Mouse (Mus musculus): Measurements from ENCODE around the gene Olfr411. TPM values are rescaled to one million over a fixed set of nuclear protein-coding genes. Genes with fewer than 3 reads are reported as not detected.

Olfr411 gene
- total RNA-seq (2022): not detected

DNA sequence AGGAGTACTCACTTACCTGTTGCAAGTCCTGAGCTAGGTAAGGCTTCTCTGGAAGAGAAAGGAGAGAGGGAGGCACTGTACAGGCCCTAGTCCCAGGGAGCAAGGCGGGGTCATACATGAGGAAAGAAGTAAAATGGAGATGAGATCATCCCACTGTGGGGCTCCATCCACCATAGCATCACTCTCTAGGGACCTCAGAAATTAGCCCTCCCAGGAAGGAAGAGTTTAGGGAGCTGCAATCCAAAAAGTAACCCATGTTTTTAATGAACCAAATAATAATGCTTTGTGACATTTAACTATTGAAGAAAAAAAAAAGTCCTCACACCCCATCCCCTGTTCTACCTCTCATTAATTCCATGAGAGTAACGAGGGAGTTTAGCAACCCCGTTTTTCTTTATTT, at the start of gene Olfr411:
Olfr411 (minus strand) TSS at position 101 of the 400 bp plus-strand sequence.
- DNase-seq (ENCODE audit: low spot score): no peak

DNA sequence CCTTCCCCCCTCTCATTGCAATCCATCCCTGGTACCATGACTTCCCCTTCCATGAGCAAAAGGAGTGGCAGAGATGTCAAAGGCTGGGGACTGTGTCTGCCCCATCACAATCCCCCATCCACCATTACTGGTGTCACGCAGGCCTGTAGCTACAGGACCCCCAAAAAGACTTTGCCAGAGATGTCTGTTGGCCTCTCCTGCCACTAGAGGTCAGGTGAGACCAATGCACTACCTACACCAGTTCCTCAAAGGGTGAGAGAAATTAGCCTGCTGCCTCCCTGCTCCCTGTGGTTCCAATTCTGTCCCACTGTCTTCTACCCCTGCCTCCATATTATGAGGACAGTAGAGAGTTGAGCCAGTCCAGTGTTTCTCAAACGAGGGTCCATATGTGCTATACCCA, 49.7 kb upstream of the Olfr411 start:
- no peak for DNase-seq (ENCODE audit: low spot score)

DNA sequence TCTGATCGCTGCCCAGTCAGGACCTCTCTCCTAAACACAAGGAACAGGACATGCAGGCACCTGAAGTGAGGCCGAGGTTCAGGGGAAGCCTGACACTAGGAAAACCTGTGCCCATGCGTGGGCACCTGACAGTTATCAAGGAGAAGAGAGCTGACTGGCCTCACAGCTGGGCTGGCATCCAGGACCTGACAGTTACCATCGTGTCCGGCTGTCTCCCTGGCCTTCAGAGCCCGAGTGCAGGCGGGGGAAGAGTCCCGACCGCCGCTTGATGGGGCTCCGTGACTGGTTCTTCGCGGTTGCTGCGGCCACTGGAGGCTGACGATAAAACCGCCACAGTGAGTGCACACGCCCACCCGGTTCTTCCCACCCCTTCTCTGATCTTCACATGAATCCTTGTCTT, 43.1 kb upstream of the Olfr411 start:
- no peak for DNase-seq (ENCODE audit: low spot score)

DNA sequence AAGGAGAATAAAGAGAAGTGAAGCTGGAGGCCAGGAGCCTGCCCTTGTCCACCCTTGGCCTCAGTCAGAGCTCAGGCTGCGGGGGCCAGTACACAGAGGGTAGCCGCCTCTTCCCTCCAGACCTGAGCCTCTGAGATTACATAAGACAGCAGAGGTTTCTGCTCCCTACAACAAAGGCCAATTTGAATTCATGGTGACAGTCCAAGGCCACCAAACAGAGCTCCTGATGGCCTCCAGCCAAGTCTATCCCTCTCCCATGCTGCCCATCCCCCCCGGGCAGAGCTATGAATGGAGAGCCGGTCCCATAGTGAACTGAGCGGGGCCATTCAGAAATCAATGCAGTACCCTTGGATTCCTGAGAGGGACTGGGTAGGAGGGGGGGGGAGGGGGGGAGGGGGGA, 41.0 kb upstream of the Olfr411 start:
- no peak for DNase-seq (ENCODE audit: low spot score)

DNA sequence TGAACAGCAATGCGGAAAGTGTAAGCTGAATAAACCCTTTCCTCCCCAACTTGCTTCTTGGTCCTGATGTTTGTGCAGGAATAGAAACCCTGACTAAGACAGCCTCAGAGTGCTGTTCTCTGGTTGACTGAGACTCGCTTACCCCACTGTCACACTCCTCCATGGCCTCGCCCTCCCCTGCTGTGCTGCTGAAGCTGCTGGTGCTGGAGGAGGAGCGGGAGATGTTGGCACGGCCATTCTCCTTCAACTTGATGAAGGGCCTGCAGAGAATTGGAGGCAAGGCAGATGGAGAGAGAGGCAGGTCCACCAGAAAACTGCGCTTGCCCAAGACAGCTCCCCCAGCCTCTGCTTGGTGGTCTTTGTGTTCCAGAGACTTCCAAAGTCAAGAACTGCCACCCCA, 40.5 kb upstream of the Olfr411 start:
- no peak for DNase-seq (ENCODE audit: low spot score)

DNA sequence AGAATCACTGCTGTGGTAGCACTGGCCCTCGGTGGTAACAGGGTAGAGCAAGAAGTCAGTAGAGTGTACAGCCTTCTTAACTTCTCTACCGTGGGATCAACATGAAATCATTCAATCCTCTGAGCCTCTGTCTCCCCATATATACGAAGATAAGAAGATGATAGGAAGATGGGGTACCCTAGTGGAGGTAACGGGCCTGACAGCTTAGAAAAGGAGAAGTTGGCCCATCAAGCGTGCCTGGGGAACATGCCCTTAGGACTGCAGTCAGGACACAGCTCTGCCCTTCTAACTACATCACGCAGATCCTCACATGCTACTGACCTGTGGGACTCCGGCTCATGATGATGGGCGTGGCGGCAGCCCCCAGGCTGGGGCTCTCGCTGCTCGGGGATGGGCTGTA, 39.4 kb upstream of the Olfr411 start:
- no peak for DNase-seq (ENCODE audit: low spot score)

DNA sequence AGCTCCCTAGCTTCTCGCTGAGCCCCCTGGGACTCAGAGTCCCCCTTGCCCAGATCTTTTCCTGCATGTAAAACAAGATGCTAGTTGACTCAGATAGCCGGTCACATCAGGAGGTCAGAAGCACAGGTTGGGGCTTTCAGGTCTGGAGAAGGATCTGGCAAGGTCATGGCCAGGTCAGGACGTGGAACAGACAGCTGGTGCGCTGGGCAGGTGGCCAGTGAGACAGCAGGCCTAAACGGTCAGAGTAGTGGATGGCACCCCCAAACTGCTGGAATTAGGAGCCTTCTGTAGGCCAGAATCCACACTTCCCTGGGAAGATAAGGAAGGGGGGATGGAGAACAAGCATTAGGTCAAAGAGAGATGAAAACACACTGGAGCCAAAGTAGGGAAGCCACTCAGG, 34.8 kb upstream of the Olfr411 start:
- DNase-seq (ENCODE audit: low spot score): no peak

DNA sequence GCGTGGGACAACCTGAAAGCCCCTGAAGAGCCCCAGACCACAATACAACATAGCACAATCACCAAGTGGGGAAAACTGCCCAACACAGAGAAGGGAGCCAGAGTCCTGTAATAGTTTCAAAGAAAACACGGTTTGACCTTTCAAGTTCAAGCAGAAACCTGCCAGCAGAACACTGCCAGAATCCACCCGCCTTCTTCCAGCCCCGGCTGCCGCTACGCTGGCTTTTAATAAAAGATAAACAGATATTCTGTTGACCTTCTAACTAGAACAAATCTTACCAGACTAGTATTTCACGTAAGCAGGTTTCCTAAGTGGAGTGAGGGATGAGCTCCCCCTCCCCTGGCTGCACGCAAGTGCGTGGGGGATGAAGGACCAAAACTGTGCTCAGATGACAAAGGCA, 33.2 kb upstream of the Olfr411 start:
- DNase-seq (ENCODE audit: low spot score): peak; percentile 32

DNA sequence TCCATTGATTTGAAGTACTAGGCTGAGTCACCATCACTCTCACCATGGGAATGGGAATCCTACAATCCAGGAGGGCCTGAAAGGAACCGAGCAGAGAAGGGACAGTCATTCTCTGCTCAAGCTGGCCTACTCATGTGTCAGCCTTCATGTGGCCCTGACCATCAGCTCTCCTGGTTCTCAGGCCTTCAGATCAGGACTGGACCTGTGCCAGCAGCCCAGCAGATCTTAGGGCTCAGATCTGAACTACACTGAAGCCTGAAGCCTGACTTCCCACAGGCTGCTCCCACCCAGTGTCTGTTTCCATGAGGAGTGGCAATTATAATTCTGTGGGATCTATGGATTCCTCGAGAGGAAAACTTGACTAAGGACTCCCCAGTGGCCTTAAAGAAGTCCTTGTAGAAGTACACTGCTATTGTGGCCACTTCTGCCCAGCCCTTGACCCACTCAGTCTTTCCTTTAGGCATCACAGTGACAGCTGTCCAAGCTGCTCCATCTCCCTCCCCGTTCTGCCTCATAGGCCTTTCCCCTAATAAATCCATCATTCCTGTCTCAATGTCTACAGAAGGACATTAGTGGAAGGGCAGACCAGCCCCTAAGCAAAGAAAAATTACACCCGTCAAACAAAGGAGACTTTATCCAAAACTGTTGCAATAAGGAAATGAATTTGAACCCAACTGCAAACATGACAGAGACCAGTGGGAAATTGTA, 26.9 kb upstream of the Olfr411 start:
- DNase-seq (ENCODE audit: low spot score): no peak

DNA sequence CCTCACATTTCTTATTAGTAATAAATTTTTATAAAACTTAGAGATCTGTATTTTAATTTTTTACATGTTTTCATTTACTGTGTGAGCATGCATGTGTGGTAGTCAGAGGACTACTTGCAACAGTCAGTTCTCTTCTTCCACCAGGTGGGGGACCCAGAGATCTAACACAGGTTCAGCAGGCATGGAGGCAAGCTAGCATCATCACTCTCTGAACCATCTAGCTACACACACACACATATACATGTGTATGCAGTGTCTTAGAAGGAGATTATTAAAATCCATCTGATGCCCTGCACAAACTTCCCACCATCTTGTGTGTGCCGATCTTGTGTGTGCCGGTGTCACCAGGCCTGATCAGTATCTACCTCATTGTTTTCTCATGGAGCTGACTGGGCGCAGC, 24.4 kb upstream of the Olfr411 start:
- peak; percentile 44 for DNase-seq (ENCODE audit: low spot score)

DNA sequence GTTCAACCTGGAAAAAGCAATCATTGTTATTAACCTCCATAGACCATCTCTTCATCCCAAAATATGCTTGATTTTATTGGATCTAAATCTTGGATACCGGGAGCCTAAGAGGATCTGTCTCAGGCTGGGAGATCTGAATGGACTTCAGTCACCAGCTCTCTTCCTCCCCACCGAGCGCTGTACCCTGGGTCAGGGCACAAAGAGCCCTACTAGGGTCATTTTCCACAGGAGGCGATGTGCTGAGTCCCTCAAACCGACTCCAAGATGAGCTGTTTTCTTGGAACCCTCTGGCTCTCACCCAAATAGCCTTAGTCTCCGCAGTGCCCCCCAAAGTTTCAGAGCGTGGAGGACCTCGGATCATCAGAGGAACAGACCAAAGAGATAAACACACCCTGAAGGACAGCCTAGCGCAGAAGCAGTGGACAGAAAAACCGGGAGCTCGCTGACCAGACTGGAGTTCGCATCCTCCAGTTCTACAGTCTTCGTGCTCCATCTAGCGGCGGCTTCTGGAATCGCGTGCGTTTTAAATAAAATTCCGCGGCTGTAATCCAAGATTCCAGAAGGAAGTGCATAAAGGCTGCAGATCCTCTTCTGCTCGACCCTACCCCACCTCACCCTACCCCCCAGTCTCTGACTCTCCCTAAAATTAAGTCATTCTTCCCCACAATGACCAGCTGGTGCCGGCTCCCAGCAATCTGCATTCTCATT, 19.1 kb upstream of the Olfr411 start:
- peak; percentile 64 for DNase-seq (ENCODE audit: low spot score)

DNA sequence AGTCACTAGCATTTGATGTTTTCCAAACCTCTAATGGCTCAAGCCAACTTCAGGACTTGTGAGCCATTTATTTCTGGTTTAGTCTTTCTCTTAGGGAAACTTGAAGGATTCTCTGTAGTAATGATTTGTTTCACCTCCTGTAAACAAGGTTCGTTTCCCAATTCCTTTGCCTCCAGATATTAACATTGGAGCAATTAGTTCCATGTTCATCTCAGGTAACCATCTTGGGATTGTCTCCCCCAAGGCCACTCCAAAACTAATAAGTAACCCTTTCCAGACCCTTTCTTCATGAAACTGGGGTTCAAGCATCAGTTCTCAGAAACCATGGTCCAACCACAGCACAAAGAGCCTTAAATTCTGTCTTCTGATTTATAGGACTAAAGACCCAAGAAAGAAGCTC, 9.3 kb upstream of the Olfr411 start, which contains the start of gene Olfr412:
Olfr412 (plus strand) TSS at position 301 of the 400 bp plus-strand sequence.
- no peak for DNase-seq (ENCODE audit: low spot score)

DNA sequence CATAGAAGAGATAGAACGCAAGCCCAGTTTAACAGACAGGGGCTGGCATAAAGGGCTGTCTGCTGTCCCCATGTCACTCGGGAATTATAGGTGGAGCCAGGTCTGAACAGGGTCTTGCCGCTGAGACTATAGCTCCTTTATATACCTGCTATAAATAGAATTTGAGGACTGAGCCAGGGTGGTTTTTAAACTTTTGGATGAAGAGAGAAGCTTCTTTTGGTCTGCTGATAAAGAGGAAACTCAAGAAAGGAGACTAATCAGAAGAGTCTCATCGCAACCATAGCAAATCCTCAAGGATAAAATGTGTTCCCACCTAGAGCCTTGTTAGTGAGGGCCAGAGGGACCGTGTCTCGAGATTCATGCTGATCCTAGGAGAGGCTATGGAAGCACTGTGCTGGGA, 14.5 kb downstream of the Olfr411 start, which contains the start of gene Olfr410:
Olfr410 (minus strand) TSS at position 101 of the 400 bp plus-strand sequence.
- DNase-seq (ENCODE audit: low spot score): no peak

DNA sequence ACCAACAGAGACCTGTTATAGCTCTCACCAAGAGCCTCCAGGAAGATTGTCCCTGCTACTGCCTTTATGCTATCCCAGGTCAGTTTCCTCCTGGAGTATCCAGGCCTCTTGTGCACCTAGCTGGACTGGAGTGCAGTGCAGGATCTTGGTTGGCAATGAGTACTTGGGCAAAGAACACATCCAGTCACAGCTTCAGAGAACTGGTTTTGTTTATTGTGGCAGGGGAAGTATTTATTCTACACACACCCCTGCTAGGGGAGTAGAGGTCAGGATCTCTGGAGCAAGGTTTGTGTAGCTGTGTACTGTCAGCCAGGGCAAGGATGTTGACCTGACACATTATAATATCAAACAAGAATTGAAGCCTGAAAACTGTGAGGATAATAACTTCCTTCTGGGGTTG, 23.7 kb downstream of the Olfr411 start:
- DNase-seq (ENCODE audit: low spot score): no peak

DNA sequence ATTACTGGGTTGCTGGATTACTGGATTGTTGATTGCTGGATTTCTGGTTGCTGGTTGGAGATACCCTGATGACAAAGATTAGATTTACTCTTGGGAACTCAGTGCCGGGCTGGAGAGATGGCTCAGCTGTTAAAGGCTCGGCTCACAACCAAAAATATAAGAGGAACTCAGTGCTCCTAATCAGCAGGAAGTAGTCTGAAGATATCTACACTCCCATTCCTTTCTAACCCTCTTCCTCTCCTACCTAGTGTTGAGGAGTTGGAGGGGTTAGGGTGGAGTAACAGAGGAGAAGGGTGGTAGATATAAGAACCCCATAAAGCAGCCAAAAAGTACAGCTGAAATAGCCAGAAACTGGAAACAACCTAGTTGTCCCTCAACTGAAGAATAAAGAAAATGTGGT, 26.4 kb downstream of the Olfr411 start:
- DNase-seq (ENCODE audit: low spot score): no peak

Other genes with a start within 250 kb of the Olfr411 start
- not detected for gene Olfr401, start 238.9 kb downstream of the Olfr411 start, total RNA-seq (2022)
- not detected for gene Olfr402, start 199.1 kb downstream of the Olfr411 start, total RNA-seq (2022)
- not detected for gene Olfr403, start 166.4 kb downstream of the Olfr411 start, total RNA-seq (2022)
- not detected for gene Olfr43, start 141.3 kb downstream of the Olfr411 start, total RNA-seq (2022)
- not detected for gene Olfr406, start 92.8 kb downstream of the Olfr411 start, total RNA-seq (2022)
- gene Olfr59, start 68.9 kb downstream of the Olfr411 start, total RNA-seq (2022): not detected
- not detected for gene Olfr410, start 14.6 kb downstream of the Olfr411 start, total RNA-seq (2022)
- gene Olfr412, start 9.4 kb upstream of the Olfr411 start, total RNA-seq (2022): not detected